Mouse (Mus musculus) common myeloid progenitor, adult 5-6 weeks (primary cell): Measurements from ENCODE around the gene Ankrd55. TPM values are rescaled to one million over a fixed set of nuclear protein-coding genes. Genes with fewer than 3 reads are reported as not detected.

Experiments used
- ATAC-seq: replicated peaks from 2 replicates; pipeline ENCODE4 v1.8.0; 2016; ENCODE audit warnings: low read depth, mild to moderate bottlenecking, moderate TSS enrichment, inconsistent platforms; ENCODE audit not compliant: poor library complexity, severe bottlenecking
- total RNA-seq: library from RNA; stranded (forward); fragments of 200-1000, 187-1606 nt; gene quantifications from 2 replicates; pipeline ENCODE4 v1.2.3, GENCODE M21; 2017

Gene Ankrd55
- total RNA-seq, 1 experiment from 2014 or later, result not detected

DNA sequence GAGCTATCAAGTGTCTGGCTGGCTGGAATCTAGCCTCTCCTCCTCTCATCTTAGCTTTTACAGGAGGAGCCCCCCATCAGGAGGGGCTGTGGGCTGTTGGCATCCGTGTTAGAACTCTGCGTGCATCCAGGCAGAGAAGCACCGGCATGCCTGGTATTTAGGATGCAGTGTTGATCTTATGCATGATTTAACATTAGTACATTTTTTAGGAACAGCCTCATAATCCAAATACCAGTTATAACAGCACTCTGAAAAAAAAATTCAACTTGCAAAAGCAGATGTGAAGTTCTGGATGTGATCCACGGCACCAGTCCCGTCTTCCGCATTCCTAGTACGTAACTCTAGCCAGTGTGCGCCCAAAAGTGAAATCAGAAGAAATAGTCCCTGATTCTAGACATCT is 52.0 kb downstream of the Ankrd55 start:
- no peak for ATAC-seq

DNA sequence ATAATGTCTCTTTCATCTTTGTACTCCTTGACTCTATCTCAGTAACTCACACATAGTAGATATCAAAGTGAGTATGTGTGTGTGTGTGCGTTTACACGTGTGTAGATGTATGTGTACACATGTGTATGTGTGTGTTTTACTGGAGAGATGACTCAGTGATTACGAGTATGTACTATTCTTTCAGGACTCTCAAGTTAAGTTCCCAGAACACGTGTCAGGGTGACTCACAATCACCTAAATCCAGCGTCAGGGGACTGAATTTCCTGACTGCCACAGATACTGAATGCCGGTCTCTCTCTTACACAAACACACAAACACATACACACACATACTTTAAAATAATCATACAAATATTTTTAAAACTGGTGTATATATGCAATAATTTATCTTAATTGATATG is 52.5 kb downstream of the Ankrd55 start:
- no peak for ATAC-seq

DNA sequence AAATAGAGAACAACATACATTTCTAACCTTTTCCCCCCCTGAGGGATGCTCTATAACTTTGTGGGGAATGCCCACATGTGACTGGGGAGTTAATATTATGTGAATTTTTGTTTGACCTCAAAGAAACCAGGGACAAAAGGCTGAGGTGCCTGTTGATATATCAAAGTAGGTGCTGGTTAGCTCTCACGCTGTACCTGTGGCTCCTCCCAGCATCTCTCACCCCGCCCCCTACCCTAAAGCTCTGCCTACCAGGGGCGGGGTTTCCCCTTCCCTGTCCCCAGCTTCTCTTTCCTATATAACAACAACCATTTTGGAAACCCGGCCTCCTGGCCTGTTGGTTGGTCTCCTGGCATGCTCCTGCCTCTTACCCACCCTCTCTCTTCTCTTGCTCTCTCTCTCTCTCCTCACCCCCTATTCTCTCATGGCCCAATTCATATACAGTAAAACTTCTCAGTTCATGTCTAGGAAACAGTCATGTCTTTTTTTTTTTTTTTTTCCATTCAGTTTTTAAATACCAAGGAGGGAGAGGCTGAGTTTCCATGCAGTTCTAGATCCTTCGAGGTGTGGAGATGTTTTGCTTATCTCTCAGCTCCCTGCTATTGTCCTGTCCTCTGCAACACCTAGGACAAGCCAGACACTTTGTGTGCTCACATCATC is 54.8 kb downstream of the Ankrd55 start:
- ATAC-seq, result no peak

DNA sequence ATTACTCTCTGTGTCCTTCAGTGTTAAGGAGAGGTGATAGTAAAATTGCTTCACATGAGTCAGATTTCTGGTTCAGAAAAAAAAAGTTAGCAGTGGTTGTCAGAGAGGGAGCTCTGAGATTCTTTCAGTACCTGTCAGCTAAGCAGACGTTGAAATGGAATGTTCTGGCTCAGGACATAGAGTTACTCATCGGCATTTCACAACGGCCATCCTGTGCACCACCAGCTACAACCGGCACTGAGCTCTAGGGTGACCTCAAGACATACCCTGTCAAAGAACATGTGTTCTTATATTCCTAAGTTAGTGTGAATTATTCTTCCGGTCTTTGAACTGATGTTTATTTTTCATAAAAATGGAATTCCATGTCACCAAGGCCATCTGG is 55.4 kb downstream of the Ankrd55 start:
- ATAC-seq, result no peak

DNA sequence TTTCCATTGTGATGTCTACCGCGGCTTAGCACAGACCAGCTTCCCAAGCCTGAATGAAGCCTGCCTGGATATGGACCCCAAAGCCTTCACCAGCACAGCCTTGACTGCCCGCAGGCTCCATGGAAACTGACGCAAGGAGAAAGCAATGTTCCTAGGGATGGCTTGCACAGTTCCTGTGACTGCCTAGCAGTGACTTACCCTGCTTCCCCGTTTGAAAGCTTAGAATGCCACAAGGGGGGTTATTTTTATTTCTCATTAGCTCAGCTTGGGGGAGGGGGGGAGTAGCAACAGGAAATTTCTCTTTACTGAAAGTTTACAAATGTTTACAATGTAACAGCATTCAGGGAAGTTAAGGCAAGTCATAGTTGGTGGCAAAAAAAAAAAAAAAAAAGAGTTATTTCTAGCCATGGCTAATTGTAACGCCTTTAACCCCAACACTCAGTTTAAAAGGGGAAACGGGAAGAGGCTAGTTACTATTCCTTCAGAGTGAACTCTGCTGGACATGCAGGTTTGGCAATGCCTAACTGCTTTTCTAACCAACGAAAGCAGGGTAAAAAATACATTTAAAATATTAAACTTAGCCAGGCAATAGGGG is 56.1 kb downstream of the Ankrd55 start:
- ATAC-seq, result peak; percentile 77

DNA sequence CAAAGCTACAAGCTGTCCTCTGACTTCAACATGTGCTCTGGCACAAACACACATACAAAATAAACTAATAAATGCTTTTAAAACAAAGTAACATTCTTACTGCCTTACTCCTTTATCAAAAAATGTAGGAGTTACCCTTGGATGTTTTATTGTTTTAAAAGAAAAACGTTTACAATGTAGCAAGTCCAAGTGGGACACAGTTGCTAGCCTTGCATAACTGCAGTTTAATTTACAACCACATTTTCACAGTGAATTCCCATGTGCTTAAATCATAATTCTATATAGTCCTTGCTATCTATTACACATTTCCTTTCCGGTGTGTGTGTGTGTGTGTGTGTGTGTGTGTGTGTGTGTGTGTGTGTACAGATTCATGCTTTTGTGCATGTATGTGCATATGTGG is 57.3 kb downstream of the Ankrd55 start:
- ATAC-seq, result no peak

DNA sequence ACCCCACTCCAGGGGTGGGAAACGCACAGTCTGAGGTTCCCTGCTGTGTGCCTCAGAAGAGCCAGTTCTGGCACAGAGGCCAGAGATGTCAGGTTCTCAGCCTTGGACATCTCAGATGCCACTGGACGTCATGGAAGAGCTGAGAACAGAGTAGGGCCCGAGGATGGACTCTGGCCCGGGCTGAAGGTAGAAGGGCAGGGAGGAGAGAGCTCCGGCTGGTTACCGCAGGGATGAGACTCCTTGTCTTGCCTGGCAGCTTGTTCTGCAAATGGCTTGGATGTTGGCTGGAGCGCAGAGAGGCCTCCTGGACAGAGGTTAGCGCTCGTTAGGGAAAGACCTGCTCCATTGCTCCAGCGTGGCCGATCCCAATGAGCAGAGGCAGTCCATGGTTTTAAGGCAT is 57.8 kb downstream of the Ankrd55 start:
- ATAC-seq, result no peak

DNA sequence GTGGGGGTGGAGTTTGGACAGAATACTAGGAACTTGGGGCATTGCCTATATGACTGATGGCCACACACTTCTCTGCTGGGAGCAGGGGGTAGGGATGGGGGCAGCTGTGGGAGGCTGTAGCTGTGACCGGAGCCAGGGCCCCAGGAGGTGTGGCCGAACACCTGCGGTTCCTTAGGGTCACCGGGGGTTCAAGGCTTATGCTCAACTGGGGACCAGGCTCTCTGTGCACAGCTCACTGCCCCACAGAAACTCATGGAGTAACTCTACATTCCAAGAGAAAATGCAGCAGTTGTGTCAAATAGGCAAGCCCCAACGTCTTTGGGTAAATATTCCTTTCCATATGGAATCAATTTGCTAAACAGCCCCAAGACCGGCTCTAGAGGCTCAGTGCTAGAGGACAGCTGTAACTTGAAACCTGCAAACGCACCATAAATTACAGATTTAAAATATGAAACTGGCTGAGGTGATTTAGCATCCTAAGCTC is 58.5 kb downstream of the Ankrd55 start:
- ATAC-seq, result no peak

DNA sequence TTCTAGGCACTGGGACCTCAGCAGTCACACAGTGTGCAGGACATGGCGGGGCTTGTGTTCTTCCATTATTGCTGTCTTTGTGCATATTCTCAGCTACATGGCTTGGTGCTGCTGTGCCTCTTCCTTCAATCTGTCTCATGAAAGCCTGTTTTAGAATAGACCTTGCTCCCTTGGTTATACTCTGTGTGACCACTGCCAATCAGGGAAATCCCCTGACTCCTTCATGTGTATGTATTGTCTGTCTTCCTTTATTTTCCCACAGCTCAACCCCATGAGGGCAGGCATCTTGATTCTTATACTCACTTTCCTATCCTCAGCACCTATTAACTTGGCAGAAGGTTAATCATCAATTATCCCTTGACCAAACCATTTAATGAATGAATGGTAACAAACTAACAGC is 60.0 kb downstream of the Ankrd55 start:
- ATAC-seq, result no peak

DNA sequence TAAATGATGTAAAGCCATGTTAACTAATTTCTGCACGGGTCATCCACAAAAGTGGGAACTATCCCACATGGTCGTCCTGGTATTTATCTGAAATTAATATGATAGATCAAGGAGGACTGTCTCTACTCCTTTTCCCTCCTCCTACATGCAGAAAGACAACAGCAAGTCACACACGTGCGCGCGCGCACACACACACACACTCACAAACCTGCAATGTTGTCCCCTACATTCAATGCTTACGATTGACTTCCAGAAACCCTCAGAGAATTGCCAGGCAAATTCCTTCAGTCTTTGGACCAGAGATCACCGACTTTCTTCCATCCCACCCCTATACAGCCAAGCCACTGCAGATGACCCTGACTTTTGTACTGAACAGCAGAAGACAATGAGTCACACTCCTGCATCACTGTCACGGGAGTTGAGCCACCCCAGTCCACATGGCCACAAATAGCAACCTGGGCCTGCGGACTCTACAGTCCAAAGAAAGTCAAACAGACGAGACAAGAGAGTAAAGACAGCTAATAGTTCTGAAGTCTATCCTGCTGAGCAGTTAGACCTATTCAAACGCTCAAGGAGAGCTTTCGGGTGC is 60.7 kb downstream of the Ankrd55 start:
- ATAC-seq, result no peak

DNA sequence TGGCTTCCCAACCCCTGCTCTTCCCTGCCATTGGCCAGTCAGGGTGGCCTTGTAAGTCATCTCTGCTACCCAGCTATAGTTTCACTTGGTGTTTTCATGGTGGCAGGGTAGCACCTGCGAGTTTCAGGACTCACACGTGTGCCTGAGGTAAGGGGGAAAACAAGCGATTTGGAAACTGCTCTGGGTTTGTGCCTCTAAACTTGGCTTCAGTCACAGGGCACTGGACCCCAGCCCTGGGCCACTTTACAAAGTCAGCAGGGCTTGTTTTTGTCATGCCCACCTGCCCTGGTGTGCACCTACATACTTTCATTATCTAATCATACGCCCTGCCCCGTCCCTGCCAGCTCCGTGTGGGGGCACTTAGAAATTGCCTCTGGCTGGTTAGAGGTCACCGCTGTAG is 61.2 kb downstream of the Ankrd55 start:
- ATAC-seq, result no peak

DNA sequence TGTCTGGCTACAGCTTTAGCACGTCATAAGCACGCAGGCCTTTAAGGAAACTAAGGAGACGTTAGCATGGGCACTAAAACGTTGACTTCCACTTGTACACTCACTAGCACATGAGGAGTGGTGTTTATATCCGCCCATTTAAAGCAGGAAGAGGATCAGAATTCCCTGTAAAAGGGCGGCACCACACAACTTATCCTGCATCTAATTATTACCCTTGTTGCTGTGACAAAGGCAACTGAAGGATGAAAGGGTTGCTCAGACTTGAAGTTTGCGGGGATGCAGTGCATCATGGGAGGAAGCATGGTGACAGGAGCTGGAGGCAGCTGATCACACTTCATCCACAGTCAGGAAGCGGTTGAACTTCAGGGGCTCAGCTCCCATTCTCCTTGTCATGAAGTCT is 63.7 kb downstream of the Ankrd55 start:
- ATAC-seq, result no peak

DNA sequence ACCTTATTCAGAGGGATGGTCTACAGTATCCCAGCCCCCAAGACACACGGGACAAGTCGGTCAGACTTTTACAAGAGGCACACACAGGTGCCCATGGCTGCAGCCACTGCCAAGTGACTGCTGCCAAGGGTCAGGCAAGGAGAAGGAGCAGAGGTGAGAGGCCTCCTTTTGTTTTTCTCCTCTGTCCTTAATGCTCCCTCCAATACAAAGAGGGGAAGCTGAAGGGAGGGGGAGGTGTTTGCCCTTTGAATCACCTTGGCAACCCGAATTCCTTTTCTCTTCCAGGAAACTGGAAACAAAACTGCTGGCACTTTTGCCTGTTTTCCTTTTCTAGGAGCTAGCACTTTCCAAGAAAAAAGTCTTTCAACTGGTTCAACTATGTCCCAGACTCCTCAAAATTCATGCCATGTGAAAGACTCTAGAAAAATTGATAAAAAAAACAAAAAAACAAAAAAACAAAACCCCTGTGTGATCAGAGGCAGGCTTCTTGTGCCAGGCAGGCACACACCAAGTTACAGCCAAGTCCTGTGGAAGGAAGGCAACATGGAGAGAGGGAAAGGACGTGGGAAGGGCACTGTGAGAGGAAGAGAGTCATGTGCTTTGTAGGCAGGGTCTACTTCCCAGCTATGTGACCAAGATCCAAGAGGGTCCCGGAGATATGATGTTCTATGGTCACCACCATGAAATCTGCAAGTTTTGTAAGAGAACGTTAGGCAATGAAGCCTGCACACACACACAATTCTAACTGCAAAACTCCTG is 66.0 kb downstream of the Ankrd55 start:
- no peak; the same call in 1 of the 2 replicates for ATAC-seq

DNA sequence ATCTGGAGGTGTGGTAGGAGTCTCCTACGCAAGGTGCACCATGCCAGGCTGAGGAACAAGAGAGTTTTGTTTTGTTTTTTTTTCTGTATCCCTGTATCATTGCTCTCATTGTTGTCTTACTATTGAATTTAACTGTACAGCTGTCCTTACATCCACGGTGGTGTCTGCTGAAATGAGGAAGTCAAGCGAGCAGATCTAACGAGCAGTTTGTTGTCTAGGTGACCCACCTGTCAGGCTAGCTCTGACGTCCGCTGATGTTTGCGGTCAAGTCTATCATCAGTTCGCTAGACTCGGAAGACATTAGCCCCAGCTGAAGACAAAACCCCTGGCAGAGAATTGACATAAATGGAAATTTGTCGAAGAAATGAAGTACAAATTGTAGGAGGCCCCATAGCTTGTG is 66.7 kb downstream of the Ankrd55 start:
- peak; percentile 94 for ATAC-seq

DNA sequence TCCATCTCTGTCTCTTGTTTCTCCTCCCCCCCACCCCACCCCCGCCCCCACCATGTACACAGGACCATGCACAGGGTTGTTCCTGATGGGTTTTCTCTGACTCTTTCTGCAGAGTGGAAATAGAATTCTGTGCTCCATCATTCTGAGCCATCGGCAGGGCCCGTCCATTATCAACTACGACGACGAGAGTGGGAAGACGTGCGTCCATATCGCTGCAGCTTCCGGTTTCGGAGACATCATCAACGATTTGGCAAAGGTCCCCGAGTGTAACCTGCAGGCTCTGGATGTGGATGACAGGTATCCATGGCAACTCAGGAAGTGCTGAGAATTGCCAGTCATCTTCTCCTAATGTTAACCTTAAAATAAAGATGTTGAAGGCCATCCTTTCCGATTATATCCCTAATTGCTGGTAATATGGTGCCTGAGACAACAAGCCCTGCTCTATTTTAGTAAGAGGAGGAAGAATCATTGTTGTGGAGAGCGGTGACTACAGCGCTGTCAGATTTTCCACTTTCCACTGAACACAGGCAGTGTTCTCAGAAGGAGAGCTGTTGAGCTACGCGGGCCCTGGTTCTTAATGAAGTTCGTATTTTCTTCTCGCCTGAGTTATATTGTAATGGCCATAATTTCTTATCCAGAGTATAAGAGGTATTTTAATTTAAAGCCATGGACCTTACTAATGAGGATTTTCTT is 67.7 kb downstream of the Ankrd55 start:
- ATAC-seq, result no peak

DNA sequence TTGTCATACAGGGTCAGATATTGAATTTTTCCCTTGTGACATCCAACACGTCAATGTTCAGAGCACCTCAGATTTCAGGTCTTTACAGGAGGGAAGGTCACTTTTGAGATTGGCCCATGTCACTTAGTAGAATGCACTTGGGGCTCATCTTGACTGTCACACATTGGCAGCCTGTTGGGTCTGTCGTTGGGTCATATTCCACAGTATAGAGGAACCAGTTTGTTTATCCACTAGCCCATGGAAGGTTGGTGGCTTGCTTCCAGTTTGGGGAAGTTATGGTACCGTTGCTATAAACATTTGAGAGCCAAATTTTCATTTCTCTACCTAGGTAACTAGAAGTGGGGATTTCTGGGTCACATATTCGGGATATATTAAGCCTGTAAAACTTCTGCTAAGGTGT is 73.3 kb downstream of the Ankrd55 start:
- ATAC-seq, result peak; percentile 38; the same call in 1 of the 2 replicates

DNA sequence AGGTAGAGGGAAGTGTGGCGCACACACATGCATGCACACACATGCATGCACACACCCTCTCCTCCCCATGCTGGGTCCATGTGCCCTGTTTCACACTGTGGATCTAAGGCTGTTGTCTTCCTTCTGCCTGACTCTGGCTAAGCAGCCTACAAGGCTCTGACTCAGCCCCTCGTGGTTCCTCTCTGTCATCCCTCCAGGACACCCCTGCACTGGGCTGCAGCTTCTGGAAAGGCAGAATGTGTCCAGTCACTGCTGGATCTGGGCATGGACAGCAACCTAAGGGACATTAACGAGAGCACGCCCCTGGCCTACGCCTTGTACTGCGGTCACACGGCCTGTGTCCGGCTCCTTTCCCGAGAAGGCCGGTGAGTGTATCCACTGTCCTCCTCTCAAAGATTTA is 75.0 kb downstream of the Ankrd55 start:
- ATAC-seq, result 0 out of 2 replicates have a peak, but pooled peaks have one; percentile 37

DNA sequence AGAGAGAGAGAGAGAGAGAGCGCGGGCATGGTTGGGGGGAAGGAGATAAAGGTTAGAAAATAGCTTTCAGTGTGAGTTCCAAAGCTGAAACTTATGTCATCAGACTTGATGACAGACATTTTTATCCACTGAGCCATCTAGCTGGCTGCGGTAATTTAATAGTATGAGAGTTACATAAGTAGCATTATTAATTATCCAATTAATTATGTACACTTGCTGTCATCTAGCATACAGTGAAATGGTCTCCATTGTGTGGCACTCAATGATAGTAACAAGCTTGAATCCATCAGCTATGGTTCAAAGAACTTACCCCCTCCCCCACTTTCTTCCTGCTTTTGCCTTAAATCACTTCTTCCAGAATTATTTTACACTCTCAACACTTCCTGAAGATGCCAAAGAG is 75.5 kb downstream of the Ankrd55 start:
- ATAC-seq, result no peak

DNA sequence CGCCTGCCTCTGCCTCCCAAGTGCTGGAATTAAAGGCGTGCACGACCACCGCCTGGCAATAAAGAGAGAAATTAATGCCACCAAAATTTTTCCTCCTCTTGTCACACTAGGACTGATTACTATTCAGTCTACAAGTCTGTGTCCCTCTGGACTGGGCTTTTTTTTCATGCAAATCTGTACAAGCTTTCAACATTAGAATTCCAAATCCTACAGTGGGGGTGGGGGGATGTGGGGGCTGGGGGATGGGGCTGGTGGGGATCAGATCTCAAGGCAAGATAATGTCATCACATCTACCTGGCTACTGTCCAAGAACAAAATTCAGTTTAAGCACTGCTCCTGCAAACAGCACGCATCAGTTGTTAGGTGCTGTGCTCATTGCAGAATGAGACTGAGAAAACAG is 76.4 kb downstream of the Ankrd55 start:
- ATAC-seq, result no peak

DNA sequence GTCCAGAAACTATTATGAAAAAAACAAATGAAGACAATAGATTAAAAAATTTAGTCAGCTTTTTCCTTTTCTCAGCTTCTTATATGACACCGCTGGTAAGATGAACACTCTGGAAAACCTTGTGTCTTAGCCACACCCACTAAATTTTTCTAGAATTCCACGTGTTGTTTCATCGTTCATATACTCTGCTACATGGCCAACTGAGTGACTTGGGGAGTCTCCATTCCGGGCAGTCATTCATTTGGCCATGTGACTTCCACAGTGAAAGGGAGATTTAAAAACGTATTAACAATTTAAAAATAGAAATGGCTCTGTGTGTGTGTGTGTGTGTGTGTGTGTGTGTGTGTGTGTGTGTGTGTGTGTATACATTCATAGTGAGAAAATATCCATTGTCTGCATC is 77.1 kb downstream of the Ankrd55 start:
- ATAC-seq, result no peak
